Mouse (Mus musculus) R1 (cell line): ENCODE results near the gene Magi2.

Experiments
- DNase-seq: peaks from one replicate; pipeline ENCODE4 v3.0.0-alpha.2; 2018; ENCODE audit warnings: low read depth, low spot score

The Magi2 gene

GRCm38 (mm10) chr5:20589731-20590130, 1362.9 kb downstream of the Magi2 start:
- no peak for DNase-seq

- no peak for DNase-seq
These were observed 1371.4 kb downstream of the Magi2 start for GRCm38 (mm10) chr5:20598196-20598595.

DNA sequence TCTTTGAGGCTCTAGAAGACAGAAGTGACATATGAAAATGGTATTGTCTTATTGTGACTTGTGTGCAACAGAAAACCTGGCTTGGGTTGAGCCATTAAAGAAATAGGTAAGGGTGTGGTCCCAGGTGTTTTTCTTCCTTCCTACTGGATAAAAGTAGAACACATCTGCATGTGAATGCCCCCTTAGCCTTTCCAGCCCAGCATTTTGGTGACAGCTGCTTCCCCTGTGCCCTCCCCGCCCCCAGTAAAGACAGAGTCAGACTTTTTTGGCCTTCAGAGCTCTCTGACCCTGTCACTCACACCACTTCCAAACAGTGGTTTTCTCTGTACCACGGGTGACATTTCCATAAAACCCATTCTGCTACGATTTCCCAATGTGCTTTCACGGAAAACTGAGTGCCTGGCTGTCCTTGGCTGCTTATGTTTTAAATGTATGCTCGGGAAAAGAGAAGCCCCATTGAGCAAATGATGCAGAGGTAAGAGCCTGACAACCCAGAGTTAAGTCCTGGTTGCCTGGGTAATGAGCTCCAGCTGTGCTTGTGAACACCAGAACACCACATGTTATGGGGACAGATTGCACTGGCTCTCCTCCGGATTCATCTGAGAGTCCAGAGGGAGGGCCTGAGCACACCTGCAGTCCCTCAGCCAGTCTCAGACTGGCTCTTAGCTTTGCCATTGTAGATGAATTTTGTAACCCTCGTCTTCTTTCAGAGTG, 1377.1 kb downstream of the Magi2 start:
- DNase-seq = peak; percentile 78

- DNase-seq = no peak
These were observed 1379.7 kb downstream of the Magi2 start for GRCm38 (mm10) chr5:20606497-20606896.

DNA sequence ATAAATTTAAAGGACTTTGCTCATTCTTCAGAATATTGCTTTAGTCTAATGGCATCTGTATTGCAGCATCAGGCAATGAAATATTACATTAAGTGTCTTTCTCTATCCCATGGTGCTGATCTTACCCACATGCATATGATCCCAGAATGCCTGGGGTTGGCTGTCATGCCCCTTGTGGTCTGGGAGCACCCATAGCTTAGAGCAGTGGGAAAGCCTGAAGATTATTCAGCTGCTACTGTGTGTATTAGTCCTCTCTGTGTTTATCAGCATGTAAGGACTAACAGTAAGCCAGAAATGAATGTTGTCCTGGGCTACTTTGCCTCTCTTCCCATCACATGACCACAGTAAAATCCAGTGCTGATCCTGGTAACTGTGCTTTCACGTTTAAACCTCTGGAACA, 1380.7 kb downstream of the Magi2 start:
- no peak for DNase-seq

GRCm38 (mm10) chr5:20609206-20609935, 1382.5 kb downstream of the Magi2 start:
- DNase-seq = no peak

- no peak for DNase-seq
These were observed 1383.8 kb downstream of the Magi2 start for GRCm38 (mm10) chr5:20610640-20611039.

GRCm38 (mm10) chr5:20612616-20613015, 1385.8 kb downstream of the Magi2 start:
- DNase-seq = no peak

GRCm38 (mm10) chr5:20614891-20615290, 1388.1 kb downstream of the Magi2 start:
- DNase-seq = no peak

- no peak for DNase-seq
These were observed 1394.0 kb downstream of the Magi2 start for GRCm38 (mm10) chr5:20620596-20621511.

DNA sequence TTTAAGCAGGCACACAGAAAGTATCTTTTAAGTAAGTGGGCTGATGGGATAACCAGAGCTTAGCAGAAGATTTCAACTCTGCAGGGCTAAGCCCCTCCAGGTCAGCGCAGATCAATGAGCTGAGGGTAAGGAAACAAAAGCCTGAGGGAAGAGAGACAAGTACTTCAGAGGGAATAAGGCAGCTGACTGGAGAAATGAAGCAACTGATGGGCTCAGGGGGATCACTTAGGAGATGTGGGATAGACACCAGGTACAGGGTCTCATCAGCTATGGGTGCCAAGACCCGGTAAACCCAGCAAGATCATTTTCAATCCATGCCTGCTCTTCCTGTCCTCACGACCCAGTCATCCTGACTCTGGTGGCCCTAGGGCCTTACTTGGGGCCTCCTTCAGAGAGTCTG, 1395.6 kb downstream of the Magi2 start:
- no peak for DNase-seq

DNA sequence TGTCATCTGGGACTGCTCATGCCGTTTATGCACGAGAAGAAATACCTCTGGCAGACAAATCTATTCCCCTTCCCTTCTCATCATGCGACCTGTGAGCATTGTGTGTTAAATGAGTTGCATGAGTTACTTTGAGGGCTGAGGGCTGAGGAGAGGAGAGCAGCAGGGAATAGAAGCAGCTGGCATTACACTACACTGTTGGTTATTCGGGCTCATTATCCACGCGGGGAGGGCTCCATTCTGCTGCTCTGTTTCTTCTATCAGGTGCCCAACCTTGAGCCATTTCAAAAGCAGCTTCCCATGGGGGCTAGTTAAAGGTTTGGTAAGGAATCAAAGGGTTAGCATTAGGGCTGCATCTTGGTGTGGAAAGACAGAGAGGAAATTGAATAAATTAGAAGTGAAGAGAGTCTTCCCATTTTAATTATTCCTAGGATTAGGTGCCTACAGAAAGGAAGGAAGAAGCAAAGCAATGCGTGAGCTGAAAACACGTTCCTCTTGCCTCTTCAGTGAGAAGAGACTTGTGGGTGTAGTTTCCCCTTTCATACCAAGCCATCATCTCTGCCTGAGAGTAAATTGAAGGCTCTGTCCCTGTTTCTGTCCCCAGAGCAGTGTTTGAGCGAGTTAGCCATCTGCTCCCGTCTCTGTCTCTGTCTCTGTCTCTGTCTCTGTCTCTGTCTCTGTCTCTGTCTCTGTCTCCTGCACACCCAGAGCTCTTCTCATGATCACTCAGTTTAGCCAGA, 1396.2 kb downstream of the Magi2 start:
- no peak for DNase-seq

DNA sequence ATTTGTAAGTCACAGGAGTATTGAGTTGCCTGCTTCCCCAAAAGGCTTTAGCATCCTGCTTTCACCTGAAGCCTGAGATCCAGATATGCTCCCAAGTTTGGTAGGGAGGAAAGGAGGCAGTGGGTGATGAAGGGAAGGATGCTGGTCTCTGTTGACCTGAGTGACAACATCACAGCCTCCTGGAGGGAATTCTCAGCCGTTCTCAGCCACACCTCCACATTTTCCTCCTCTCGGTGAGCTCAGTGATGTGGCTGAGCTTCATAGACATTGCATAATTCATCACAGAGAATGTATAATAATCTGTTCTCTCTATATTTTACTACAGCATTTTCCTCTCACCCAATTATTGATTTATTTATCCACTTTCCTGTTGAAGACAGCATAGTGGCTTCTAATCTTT, 1398.3 kb downstream of the Magi2 start:
- DNase-seq = no peak

GRCm38 (mm10) chr5:20628954-20629601, 1402.2 kb downstream of the Magi2 start:
- peak; percentile 66 for DNase-seq

DNA sequence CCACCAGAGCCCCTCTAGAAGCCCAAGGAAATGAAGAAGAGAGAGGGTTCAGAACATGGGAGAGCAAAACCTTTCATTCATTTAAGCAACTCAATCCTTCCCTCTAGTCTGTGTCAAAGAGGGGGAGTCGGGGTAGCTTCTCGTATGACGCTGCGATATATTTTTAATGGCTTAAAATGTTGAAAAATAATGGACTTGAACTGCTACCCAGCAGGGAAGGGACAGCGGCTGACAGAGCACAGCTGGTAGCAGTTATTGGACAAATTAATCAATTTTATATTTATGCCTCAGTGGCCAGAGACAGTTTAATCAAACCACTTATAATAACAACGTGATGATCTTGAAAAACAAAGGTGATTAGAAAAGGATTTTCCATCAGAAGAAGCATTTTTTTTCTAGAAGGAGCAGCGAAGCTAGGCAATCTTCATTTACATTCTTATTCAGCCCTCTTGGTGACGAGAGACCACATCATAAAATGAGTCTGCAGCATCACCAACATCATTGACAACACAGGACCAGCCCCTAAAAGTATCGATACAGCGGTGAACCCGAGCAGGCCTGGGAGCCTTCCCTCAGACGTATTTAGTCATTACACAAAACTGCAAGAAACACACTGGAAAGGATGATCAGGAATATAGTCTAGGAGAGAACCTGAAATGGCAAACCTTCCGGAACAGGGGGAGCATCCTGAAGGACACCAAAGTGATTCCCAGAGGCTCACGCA, 1407.4 kb downstream of the Magi2 start:
- no peak for DNase-seq

- no peak for DNase-seq
These were observed 1408.0 kb downstream of the Magi2 start for GRCm38 (mm10) chr5:20634822-20635221.

- DNase-seq = no peak
These were observed 1410.6 kb downstream of the Magi2 start for GRCm38 (mm10) chr5:20637300-20637989.

DNA sequence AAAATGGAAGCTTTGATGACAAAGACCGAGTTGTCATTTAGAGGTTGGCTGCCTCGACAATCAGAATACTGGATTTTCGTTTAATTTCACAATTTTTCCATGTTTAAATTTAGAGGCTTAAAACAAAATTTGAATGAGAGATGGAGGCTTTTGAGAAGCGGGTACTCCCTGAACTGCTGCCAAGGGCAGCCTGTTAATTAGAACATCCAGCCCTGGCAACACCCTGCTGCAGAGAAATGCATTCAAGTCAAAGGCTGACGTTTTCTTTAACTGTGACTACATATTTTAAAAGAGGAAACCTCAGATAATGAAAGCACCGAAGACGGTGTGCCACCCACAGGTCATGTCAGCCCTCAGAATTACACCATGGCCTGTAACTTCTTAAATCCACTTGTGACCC, 1415.4 kb downstream of the Magi2 start:
- no peak for DNase-seq

DNA sequence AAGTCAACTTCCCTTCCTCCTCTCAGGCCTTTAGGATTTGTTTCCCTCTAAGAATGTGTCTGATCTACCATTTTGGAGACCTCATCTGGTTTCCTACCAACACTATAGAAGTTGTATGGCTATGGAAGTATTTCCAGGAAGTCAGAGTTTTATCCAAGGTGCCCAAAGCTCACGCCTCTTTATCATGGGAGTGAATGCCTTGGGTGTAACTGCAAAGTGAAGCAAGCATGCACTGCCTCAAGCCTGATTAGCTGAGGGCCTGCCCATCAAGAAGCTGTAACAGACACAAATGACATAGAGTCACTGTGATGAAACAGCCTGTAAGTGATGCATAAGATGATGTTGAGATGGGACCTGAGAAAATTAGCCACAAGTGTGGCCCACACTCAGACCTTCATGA, 1416.9 kb downstream of the Magi2 start:
- DNase-seq = no peak

DNA sequence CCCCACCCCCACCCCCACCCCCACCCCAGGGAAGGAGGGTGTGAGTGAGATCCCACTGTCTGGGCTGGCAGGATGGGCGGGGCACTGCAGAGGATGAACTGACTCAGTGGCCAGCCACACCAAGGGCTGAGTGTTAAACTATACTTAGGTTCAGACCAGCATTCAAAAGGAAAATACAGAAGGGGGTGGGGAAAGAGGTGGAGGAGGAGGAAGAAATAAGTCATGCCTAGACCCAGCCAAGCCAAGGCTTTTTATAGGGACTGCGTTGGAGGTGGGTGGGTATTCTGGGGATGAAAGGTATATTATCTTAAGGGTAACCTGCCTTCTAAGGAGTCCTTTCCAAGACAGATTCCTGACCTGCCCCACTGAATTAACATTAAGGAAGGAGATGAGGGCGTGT, 1420.1 kb downstream of the Magi2 start:
- DNase-seq = no peak
